Mouse (Mus musculus) adrenal gland (tissue): ENCODE results near the gene Htra1.

Source experiments
- intact Hi-C: fragments of 180-260 bp; cut with DNase I; formaldehyde crosslinking; loops from one replicate; pipeline ENCODE4 v1.15.1; 2025

Gene Htra1

DNA sequence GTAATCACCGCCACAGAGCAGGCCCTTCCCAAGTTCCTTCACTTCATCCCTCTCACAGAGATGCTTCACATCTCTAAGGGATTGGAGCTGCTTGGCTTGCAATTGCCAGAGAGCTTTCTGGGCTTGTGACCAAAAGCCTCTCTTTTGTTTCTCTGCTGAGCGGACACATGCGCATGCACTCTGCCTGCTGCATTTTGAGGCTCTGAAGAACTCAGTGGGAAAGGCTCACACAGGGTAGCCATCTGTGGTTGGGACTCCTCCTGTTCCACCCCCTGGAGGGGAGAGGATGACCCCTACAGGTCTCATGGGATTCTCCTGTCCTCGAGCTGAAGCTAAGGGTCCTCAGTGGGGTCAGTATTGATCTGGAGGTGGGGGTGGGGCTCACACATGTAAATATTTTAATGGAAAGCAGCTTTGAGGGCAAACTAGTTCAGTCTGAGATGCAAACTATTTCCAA is 30.0 kb downstream of the Htra1 start:
- intact Hi-C loops = no loop called here

DNA sequence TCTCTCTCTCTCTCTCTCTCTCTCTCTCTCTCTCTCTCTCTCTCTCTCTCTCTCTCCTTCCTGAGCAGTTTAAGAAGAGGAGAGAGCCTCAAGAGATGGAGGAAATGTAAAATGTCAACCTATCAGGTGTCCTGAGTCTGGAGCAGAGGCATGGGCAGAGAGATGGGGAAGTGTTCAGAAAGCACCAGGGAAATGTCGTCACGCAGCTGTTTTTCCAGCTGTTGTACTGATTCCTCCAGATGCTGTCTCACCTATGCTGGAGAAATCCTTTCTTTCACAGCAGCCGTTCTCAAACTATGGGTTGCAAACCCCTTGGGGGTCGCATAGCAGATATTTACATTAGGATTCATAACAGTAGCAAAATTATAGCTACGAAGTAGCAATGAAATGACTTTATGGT is 30.5 kb downstream of the Htra1 start:
- intact Hi-C loops = no loop called here

DNA sequence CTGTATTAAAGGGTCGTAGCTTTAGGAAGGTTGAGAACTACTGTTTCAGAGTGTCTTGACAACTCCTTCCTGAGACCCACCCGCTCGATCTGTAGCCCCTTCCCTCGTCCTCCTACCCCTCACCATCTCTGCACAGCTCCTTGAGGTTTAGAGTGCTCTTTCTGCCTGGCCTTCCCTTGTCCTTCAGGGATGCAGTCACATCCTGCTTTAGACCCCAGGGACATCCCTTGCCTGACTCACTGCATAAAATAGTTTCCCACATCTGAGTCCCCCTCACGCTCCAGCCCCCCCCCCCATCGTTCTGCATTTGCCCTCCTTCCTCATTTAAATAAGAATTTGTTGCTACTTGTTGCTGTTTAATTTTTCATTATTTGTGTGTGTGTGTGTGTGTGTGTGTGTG is 31.0 kb downstream of the Htra1 start:
- intact Hi-C loops = no loop called here

DNA sequence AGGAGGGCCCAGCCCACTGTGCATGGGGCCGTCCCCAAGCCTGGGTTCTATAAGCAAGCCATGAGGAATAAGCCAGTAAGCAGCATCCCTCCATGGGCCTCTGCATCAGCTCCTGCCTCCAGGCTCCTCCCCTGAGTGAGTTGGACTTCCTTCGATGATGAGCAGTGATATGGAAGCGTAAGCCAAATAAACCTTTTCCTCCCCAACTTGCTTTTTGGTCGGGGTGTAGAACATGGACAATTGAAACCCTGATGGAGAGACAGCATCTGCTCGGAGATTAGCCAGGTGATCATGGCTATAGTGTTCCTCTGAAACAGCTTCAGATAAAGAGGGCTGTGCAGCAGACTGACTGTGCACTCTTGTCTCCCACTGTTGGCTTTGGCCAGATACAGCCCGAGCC is 32.0 kb downstream of the Htra1 start:
- intact Hi-C loops = no loop called here

DNA sequence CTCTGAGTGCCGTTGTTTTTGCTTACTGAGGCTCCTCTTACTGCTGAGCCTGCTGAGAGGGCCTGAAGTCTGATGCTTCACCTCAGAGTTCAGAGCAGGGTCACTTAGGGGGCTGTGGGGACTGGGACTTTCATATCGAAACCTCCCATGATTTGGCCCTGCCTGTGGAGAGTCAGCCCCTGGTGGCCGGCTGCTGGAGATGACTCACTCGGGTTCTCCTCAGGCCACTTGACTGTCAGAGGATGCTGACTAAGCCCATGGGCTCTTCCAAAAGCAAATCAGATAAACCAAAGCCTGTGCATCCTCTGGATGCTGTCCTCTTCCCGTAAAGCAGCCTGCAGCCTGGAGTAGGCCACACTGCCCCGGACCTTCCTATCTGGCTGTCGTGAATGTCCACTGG is 32.6 kb downstream of the Htra1 start:
- intact Hi-C loops = no loop called here

DNA sequence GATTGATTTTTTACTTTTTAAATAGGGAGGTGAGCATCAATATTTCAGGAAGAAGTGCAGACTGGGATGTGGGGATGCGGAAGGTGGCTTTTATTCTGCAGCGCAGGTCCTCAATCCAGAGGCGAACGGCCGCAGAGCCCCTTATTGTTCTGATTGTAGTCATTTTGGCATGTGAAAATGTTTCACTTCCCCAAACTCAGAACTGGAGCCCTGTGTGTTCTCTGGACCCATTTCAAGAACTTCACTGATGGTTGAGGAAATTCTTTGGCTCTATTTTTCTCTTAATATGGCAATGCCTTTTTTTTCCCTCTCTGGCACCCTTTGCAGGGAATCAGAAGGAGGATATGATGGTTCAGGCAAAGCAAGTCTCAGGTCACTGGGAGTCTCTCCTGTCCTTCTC is 33.2 kb downstream of the Htra1 start:
- intact Hi-C loops = no loop called here

DNA sequence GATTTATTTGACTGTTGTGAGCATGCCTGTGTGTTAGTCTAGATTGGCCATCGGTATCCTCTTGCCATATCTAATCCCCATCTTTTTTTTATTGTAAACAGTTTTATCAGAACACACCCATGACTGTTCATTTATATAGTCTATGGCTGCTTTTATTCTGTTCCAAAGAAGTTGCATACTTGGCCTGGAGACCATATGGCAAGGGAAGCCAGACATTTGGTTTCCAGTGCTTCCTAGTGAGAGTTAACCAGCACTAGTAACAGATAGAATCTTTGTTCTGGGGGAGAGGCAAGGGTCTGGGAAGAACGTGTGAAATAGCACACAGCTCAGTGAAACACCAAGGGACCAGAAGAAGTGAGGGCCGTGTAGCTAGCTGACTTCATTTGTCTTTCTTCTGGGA is 33.6 kb downstream of the Htra1 start:
- intact Hi-C loops = no loop called here

DNA sequence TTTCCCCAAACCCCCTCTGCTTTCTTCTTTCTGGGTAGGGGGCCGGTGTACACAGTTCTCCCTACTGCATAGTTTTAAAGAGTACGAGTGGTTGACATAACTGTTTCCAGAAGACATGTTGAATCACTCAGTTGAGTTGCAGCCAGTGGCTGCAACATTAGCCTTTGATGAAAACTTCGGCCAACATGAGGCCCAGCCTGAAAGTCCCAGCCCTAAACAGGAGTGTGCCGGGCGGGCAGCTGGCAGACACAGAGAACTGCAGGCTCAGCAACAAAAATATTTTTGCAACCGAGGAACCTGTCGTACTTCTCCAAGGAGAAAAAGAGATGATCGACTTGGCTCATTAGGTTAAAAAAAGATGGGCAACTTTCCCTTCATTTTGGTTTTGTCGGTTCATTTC is 36.9 kb downstream of the Htra1 start:
- intact Hi-C loops = no loop called here

DNA sequence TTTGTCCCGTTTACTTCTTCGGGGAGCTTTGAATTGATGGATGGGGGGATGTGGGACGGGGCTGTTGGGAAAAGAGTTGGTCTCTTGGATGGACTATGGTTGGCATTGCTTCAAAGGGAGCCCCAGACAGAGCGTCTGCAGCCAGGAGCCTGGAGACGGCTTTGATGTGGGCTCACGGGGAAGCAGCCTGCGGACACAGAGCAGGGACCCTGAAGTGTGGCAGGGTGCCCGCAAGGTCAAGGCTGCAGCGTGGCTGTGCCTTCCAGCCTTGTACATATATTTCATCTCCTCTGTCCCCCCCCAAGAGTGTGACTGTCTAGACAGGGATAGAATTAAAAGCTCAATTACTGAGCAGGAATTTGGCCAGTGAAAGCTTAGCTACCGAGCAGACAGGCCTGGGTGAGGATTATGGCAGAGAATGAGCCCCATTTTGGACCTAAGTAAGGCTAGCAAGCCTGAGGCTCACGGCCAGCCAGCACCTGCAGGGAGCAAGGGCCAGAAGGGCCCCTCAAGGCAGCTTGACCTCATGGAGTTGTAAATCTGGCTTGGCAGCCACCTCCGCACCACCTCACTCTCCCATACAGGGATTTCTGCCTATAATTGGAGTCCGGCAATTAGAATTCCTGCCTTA is 40.5 kb downstream of the Htra1 start:
- intact Hi-C loops = loop anchor here (5.0 kb wide), 1 partner anchor 39 kb away; the partner anchor contains the start of gene Htra1

DNA sequence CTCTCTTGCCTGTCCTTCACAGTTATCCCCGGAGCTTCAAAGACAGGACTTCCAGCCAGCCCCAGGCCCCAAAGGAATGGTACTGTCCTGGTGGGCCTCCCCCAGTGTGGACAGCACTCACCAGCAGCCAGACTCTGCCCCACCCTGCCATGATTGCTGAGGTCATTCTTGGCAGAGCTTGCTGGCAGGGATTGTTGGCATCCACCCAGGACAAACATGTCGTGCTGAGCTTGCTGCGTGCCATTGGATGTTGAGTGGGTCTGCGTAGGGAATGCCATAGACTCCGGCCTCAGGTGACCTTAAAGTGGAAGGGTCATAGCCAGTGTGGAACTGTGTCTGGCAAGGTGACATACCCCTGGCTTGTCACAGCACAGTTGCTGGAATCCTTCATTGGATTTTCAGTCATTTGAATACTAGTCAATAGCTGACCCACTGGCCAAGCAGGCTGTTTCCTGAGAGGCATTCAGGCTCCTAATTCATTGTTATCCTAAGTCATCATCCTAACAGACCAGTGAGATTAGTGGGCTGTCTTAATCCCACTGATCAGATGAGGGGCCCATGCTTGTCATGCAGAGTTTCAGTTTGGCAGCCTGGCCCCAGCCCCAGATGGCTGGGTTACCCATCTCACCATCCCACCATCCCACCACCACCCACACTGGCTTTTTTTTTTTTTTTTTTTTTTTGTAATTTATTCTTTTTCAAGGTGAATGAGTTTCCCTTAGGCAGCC is 42.0 kb downstream of the Htra1 start:
- intact Hi-C loops = loop anchor here (5.0 kb wide), 1 partner anchor 41 kb away; the partner anchor contains the start of gene Htra1

DNA sequence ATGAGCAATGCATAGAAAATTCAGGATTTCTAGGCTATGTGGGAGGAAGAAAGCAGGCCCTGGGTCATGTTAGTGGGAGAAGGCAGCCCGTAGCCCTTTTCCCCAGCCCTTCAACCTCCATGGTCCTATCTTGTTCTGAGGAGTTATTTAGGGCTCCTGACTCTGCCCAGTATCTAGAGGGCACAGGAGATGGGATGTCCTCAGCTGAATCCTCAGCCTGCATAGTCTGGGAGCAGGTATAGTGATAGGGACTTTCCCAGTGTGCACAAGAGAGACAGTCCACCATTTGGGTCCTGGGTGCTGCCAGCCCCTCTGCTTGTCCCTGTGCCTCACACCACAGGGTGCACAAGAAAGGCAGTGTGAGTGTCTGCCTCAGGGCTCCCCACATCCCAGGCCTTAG is 42.6 kb downstream of the Htra1 start:
- intact Hi-C loops = loop anchor here (5.0 kb wide), 1 partner anchor 41 kb away; the partner anchor contains the start of gene Htra1

DNA sequence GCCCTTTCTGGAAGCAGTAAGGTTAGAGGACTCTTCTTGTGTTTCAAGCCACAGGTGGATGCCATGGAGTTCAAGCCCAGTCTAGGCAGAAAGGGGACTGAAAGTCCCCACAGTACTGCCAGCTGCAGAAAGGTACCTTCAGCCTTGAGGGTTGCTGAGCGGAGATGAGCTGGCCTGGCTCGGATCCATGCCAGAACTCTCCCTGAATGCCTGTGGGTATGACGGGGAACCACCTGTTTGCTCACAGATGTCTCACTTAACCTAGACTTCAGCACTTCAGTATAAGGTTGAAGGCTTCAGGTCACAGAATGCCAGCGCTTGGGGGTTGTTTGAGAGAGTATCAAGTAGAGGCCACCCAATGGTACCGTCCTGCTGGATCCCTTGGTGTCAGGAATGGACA is 44.2 kb downstream of the Htra1 start:
- intact Hi-C loops = no loop called here

DNA sequence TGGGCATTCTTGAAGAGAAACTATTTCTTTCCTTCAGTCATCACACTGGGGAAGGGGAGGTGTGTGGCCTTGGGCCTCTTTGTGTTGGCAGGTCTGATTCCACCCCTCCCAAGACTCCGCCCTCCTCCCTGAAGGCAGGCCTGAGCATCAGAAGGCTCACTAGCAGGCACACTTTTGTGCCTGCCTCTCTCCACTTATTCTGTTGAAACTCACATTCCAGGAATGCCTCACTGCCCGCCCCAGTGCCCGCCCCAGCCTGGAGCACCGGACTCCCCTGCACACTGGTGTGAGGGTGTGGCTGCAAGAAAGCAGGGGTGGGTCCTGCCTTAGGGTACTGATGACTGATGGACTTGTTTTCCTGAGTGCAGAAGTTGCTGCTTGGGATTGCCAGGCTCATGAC is 46.5 kb downstream of the Htra1 start:
- intact Hi-C loops = no loop called here

DNA sequence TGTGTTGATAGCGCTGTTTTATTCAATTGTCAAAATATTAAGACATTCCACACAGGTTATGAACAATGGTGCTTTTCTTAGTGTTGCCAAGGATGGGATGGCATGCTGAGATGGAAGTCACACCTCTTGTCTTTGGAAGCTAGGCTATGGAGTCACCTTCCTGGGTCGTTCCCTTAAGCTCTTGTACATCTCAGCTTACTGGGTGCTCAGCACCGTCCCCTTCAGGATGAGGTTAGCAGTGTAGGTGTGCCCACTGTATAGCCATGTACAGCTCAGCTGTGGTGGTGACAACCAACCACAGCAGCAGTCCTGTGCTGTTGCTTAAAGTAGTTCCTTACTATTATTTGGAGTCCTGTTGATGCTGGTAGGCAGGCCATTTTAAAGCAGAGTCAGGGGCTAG is 47.0 kb downstream of the Htra1 start:
- intact Hi-C loops = no loop called here

DNA sequence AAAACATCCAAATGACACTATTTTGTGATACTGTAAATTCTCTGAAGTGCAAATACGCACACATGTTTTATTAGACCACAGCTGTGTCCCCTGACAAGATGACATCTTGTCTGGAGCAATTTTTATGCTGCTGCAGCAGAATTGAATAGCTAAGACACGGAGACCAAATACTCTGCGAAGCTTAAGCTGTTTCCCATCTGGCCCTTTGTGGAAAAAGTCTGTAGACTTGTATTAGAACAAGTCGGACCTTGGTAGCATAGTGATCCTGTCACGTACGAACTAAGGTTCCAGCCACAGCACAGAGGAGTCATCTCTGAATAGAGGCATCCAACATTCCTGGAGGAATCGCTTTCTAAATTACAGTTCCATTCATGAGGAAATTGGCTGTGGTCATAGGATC is 48.4 kb downstream of the Htra1 start:
- intact Hi-C loops = no loop called here

DNA sequence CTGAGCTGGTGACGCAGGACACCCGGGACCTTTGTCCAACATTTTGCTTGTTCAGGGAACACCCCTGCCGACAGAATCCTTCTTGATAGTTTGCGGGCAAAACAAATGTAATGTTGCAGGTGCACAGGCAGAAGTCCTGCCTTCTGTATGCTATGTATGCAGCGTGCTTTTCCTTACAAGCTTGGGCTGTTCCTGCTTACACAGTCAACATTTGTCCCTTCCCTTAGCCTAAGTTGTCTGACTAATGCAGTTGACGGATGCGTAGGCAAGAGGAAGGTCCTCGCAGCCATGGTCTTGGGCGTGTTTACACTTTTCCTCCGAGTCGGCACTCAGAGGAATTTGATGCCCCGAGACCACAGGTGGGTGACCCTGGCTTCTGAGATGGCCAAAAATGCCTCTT is 49.3 kb downstream of the Htra1 start:
- intact Hi-C loops = no loop called here

DNA sequence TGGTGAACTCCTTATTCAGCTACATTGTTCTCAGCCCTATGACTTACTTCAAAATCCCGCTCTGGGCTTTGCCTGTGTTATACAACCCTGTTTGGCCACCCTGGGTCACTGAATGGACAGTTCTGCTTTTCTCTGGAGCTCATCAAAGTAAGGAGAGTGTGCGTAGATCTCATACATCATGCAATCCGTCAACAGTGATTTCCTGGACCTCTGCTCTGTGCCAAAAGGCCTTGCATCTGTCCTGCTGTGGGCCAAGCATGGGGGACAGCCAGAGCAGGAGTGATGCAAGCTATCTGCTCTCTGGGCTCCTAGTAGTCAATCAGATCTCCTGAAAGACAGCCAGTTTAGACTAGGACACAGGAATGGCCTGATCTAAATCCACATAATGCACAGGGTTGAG is 49.8 kb downstream of the Htra1 start:
- intact Hi-C loops = no loop called here

DNA sequence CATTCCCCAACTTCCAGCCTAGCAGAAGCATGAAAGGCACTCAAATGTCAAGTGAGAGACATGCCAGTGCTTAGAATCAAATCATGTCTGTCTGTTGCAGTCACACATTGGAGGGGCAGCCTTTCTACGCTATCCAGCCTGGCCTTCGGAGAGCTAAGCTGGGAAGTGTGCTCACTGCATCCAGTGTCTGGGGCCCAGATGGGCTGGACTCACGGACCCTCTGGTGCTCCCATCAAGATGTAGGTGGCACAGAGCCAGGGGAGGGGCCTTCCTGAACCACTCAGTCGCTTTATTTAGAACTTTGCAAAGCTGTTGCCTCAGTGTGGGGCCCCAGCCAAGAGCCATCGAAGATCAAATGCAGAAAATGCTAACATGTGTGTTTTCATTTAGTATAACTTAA is 52.2 kb downstream of the Htra1 start:
- intact Hi-C loops = no loop called here

DNA sequence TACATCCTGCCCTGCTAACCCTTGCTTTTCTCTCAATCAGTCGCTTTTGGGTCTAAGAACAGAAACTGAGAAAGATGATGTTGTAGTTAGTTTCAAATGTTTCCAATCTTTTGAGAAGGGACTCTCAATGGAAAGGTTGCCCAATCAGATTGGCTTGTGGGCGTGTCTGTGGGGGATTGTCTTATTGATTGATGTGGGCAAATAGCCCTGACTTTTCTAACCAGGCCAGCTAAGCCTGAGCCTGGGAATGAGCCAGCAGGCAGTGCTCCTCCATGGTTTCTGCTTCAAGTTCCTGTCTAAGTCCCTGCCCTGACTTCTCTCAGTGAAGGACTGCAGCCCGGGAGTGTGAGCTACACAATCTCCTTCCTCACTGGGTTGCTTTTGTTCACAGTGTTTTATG is 53.5 kb downstream of the Htra1 start:
- intact Hi-C loops = no loop called here

DNA sequence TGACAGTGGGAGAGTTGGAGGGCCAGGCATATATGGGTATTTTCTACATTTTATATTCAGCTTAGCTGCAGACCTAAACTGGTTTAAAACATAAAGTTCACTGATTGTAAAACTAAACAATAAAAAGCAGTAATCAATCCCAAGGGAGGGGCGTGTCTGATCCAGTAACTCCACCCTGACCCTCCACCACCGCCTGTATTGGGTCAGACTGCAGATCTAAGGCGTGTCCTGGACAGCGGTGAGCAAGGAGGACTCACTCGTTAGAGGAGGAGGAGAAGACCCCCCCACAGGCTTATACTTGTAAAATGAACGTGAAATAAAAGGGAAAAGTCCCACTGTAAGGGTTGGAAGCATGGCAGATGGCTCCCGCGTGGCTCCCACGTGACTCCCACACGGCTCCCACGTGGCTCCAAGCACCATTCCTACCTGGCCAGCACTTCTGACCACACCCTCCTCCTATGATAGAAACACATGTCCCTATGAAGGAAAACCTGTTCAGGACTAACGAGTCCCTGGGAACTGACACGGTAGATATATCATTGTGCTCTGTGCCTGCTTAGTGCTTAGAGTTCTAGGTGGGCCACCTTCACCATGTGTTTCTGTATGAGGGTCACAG is 55.4 kb downstream of the Htra1 start:
- intact Hi-C loops = no loop called here

DNA sequence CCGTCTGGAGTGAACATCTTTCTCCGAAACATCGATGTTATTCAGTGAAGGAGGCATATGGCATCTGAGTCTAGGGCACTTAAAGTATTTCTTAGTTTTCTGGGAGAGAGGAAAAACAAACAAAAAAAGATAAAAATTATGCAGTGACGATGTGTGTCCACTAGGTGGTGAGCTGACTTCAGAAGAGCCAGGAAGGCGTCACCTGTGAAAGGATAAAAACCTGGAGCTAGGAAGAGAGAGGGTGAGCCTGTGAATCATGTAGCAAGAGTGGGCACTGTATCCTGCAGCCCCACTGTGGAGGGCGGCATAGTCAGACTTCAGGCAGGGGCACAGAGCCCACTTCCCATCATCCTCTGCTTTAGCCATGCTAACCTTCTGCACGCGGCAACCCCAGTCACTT is 58.0 kb downstream of the Htra1 start:
- intact Hi-C loops = no loop called here

DNA sequence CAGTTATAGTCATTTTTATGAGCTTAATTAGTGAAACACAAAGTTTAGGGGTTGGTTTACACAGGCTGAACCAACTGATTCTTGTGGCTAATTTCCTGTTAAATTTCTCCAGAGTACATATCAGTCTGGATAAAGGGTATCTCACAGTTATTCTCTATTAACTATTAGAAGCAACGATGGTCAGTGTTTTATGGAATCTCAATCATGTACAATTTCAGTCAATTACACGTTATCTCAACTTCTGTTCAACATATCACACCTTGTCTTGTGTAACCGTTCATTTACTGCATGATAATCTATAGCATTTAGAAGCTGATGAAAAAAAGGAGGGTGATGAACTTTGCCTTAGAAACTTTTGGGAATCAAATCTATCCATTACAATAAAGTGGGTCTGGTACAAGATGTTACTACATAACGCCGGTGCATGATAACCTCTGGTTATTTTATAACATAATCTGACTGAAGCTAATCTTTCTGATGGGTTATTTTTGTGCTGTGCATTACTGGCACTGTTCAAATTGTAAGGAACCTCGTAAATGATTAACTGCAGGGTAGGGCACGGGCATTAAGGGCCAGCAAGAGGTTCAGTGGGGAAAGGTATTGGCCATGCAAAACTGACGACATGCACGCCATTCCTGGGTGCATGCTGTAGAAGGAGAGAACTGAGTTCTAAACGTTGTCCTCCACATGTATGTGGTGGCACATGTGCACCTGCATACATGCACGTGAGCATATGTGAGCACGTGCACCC is 66.2 kb downstream of the Htra1 start:
- intact Hi-C loops = no loop called here
